Mouse (Mus musculus) C2C12 (cell line): ENCODE results near the gene Rpusd3. TPM values are rescaled to one million over a fixed set of nuclear protein-coding genes. Genes with fewer than 3 reads are reported as not detected.

Experiments
- H3K27me3 ChIP-seq: one replicate; pipeline ENCODE4 v1.6.1; 2011; ENCODE audit not compliant: control insufficient read depth, insufficient read depth, insufficient read length
- H3K36me3 ChIP-seq: one replicate; pipeline ENCODE4 v1.6.1; 2011; ENCODE audit not compliant: control insufficient read depth, insufficient read depth
- H3K4me3 ChIP-seq: one replicate; pipeline ENCODE4 v1.5.1; 2011; ENCODE audit warnings: mild to moderate bottlenecking, control low read depth; ENCODE audit not compliant: poor library complexity, insufficient read depth, severe bottlenecking
- H3K79me2 ChIP-seq: one replicate; pipeline ENCODE4 v1.6.1; 2011; ENCODE audit not compliant: control insufficient read depth, insufficient read depth
- H3K79me3 ChIP-seq: one replicate; pipeline ENCODE4 v1.6.1; 2011; ENCODE audit warnings: low read depth, control low read depth
- H3ac ChIP-seq: one replicate; pipeline ENCODE3; 2011; ENCODE audit warnings: low read depth; ENCODE audit not compliant: control insufficient read depth, insufficient read length
- CEBPB ChIP-seq: IDR thresholded peaks from one replicate; pipeline ENCODE4 v1.6.1; 2011; ENCODE audit warnings: low read depth, mild to moderate bottlenecking, control low read depth, moderate library complexity
- CTCF ChIP-seq: IDR thresholded peaks from one replicate; pipeline ENCODE4 v1.5.1; 2011; ENCODE audit not compliant: control insufficient read depth, insufficient read depth, insufficient read length
- FOSL1 ChIP-seq: IDR thresholded peaks from one replicate; pipeline ENCODE4 v1.8.0; 2011; ENCODE audit warnings: mild to moderate bottlenecking, low read length; ENCODE audit not compliant: poor library complexity, insufficient read depth, severe bottlenecking
- MAX ChIP-seq: IDR thresholded peaks from one replicate; pipeline ENCODE4 v1.6.1; 2011; ENCODE audit warnings: mild to moderate bottlenecking, control low read depth
- MYOD1 ChIP-seq: IDR thresholded peaks from one replicate; pipeline ENCODE4 v1.6.1; 2011; ENCODE audit warnings: low read depth; ENCODE audit not compliant: control insufficient read depth, insufficient read length
- MYOG ChIP-seq: IDR thresholded peaks from one replicate; pipeline ENCODE4 v1.6.1; 2011; ENCODE audit not compliant: control insufficient read depth, insufficient read length; ENCODE audit errors: extremely low read depth
- USF1 ChIP-seq: IDR thresholded peaks from one replicate; pipeline ENCODE4 v1.6.1; 2011; ENCODE audit warnings: low read depth, mild to moderate bottlenecking, control low read depth, moderate library complexity
- microRNA-seq: library from miRNA; unstranded; fragments of <30 nt; microRNA quantifications from one replicate; pipeline ENCODE4, GENCODE M21; 2019; ENCODE audit warnings: borderline microRNAs expressed
- polyA plus RNA-seq: library from polyadenylated mRNA; unstranded; fragments of >200 nt; fragmentation: generic; extraction: Trizol; gene quantifications from one replicate; pipeline ENCODE4 v1.2.1, GENCODE M21; 2012; ENCODE audit warnings: missing spikeins

Gene Rpusd3
- polyA plus RNA-seq, 1 experiment: 8.8 TPM

DNA sequence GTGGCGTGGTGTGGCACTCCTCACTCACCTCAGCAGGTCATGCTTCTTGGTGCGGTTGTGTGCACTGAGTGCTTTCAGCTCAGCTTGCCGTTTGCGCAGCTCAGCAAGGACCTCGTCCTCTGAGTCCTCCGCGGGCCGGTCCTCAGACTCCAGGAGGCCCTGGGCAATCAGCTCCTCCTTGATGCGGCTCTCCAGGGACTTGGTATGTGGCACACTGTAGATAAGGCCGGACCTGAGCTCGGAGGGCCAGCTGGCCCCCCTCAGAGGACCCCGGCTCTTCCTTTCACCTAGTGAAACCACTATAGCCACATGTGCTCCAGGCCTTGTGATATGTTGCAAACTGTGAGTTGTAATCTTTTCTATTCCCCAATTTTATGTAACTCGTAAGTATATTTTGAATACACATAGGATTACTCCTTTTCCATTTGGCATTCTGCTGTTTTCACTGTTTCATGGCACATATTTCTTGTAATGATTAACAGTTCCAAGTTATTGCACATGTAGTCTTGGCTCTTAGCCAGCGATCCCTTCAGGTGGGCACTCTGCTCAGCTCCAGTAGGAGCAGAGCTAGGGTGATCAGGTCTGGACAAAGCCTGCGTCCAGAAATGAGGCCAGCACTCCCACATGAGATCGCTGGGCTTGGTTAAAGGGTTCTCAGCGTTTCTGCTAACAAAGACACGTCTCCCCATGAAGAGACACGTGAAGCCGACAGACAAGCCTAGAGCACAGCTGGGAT is 48.8 kb downstream of the Rpusd3 start:
- no peak for TF ChIP-seq CTCF
- no peak for TF ChIP-seq USF1
- no peak for TF ChIP-seq MAX
- no peak for TF ChIP-seq CEBPB
- TF ChIP-seq MYOG: no peak
- TF ChIP-seq FOSL1: no peak
- TF ChIP-seq MYOD1: no peak
- no peak overlapping the region for H3K4me3 ChIP-seq
- no peaks in the 10 kb centered on the region for H3K79me3 ChIP-seq
- no peaks in the 10 kb centered on the region for H3K27me3 ChIP-seq
- peaks cover 23% of the 10 kb centered on the region for H3K36me3 ChIP-seq
- no peak overlapping the region for H3ac ChIP-seq
- H3K79me2 ChIP-seq: no peaks in the 10 kb centered on the region

DNA sequence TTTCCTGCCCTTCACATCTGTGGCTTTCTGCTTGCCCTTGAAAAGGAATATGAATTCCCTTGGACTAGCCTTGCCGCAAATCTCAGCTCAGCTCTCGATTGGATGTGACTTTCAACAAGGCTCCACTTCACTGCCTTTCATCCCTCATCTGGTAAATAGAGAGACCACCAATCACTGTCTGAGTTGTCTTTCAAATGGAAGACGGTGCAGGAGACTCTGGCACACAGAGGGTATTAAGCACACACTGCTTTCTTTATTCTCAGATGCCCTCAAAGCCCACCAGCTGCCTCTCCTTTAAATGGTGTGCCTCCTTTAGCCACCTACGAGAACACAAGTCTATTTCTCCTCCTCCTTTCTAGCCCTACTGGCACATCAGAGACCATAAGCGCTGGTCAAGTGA is 50.6 kb downstream of the Rpusd3 start:
- peaks cover 16% of the 10 kb centered on the region for H3K36me3 ChIP-seq
- no peak overlapping the region for H3K4me3 ChIP-seq

DNA sequence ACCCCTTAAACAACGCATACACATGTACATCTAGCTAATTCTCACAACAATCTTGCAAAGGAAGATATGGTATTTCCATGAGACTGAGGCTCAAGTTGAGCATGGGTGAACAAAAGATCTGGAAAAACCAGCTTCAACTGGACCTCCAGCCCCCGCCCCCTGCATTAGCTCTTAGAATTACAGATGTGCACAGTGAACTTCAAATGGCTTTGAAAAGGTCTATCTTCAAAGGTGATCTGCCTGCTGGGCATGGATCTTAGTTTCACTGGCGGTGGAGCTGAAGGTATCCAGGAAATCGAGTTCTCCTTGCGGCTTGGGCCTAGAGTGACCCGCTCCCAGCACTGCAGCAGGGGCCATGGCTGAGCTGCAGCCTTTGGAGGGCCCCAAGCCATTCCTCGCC is 51.0 kb downstream of the Rpusd3 start:
- Histone ChIP-seq H3K27me3 (no peaks in the 10 kb centered on the region), H3K36me3 (peaks cover 15% of the 10 kb centered on the region)

More for the DNA sequence above, 50.6 kb downstream of the Rpusd3 start:
- Histone ChIP-seq H3K27me3 (no peaks in the 10 kb centered on the region), H3K79me2 (no peaks in the 10 kb centered on the region), H3K79me3 (no peaks in the 10 kb centered on the region), H3ac (no peak overlapping the region)
- TF ChIP-seq CEBPB (no peak), CTCF (no peak), FOSL1 (no peak), USF1 (no peak), MYOG (no peak), MAX (no peak), MYOD1 (no peak)

DNA sequence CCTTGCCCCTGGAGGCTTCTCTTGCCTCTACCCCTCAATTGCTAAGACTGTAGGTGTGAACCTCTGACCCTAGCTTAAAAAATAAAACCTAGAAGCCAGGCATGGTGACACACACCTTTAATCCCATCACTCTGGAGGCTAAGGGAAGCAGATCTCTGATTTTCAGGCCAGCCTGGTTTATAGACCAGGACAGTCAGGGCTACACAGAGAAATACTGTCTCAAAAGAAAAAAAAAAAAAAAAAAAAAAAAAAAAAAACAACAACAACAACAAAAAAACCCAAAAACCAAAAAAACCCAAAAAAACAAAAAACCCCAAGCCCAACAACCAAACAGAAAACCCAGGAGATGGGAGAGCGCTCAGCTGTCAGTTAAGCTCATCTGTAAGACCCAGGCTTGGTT is 51.6 kb downstream of the Rpusd3 start:
- H3K79me2 ChIP-seq: no peaks in the 10 kb centered on the region
- no peaks in the 10 kb centered on the region for H3K79me3 ChIP-seq
- H3K4me3 ChIP-seq: no peak overlapping the region
- no peak for TF ChIP-seq MYOG
- TF ChIP-seq CTCF: no peak
- no peak for TF ChIP-seq MAX
- no peak for TF ChIP-seq USF1
- no peak for TF ChIP-seq CEBPB
- TF ChIP-seq MYOD1: no peak
- H3ac ChIP-seq: no peak overlapping the region
- H3K27me3 ChIP-seq: no peaks in the 10 kb centered on the region
- H3K36me3 ChIP-seq: peaks cover 15% of the 10 kb centered on the region

More for the DNA sequence above, 51.0 kb downstream of the Rpusd3 start:
- Histone ChIP-seq H3K79me2 (no peaks in the 10 kb centered on the region), H3K4me3 (no peak overlapping the region), H3ac (no peak overlapping the region), H3K79me3 (no peaks in the 10 kb centered on the region)
- TF ChIP-seq USF1: no peak
- TF ChIP-seq MYOG: no peak
- TF ChIP-seq MAX: no peak
- TF ChIP-seq CEBPB: no peak
- no peak for TF ChIP-seq FOSL1
- TF ChIP-seq CTCF: no peak
- no peak for TF ChIP-seq MYOD1

DNA sequence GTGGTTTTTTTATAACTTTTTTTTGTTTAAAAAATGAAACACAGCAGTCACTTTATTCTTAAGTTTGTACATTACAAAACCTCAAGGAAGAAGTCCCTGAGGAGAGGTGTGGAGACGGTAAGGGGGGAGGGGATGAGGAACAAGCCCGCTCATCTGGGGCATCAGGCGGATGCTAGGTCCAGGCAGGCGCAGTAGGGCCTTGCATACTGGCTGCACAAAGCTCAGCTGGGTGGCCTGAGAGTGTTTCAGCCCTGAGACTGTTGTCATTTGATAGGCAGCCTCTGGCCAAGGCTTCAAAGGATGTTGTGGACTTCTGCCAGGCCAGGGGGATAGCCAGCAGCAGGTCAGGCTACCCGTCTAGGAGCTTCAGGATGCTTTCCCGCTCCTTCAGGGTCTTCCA is 52.5 kb downstream of the Rpusd3 start:
- Histone ChIP-seq H3ac (no peak overlapping the region), H3K4me3 (no peak overlapping the region), H3K79me2 (no peaks in the 10 kb centered on the region), H3K79me3 (no peaks in the 10 kb centered on the region), H3K27me3 (no peaks in the 10 kb centered on the region), H3K36me3 (peaks cover 10% of the 10 kb centered on the region)
- no peak for TF ChIP-seq MYOG

Small RNAs within 50 kb of the gene (microRNA-seq; reads per million reads assigned to microRNA genes)
- not detected for gene Gm24387

Other genes starting within 250 kb of the Rpusd3 start
- 0.18 TPM for gene Lhfpl4, start 224.0 kb downstream of the Rpusd3 start, polyA plus RNA-seq
- 19.5 TPM for gene Mtmr14, start 181.5 kb downstream of the Rpusd3 start, polyA plus RNA-seq
- gene Cpne9, start 137.0 kb downstream of the Rpusd3 start, polyA plus RNA-seq: 0.01 TPM
- gene Brpf1, start 112.2 kb downstream of the Rpusd3 start, polyA plus RNA-seq: 16.1 TPM
- gene Ogg1, start 92.4 kb downstream of the Rpusd3 start, polyA plus RNA-seq: 18.5 TPM
- 43.2 TPM for gene Camk1, start 75.4 kb downstream of the Rpusd3 start, polyA plus RNA-seq
- 31.7 TPM for gene Tada3, start 41.5 kb downstream of the Rpusd3 start, polyA plus RNA-seq
- gene Arpc4, start 41.2 kb downstream of the Rpusd3 start, polyA plus RNA-seq: 364 TPM
- gene Ttll3, start 30.1 kb downstream of the Rpusd3 start, polyA plus RNA-seq: 1.6 TPM
- not detected for gene Cidec, start 16.4 kb upstream of the Rpusd3 start, polyA plus RNA-seq
- 76.4 TPM for gene Jagn1, start 23.2 kb upstream of the Rpusd3 start, polyA plus RNA-seq
- not detected for gene Il17re, start 39.1 kb upstream of the Rpusd3 start, polyA plus RNA-seq
- gene Il17rc, start 52.1 kb upstream of the Rpusd3 start, polyA plus RNA-seq: 36.2 TPM
- gene Creld1, start 64.0 kb upstream of the Rpusd3 start, polyA plus RNA-seq: 16.4 TPM
- gene Prrt3, start 82.6 kb upstream of the Rpusd3 start, polyA plus RNA-seq: 0.04 TPM
- 68.3 TPM for gene Emc3, start 112.3 kb upstream of the Rpusd3 start, polyA plus RNA-seq
- gene Fancd2, start 112.3 kb upstream of the Rpusd3 start, polyA plus RNA-seq: 4.8 TPM
- 0.07 TPM for gene Fancd2os, start 181.4 kb upstream of the Rpusd3 start, polyA plus RNA-seq
- gene Brk1, start 185.4 kb upstream of the Rpusd3 start, polyA plus RNA-seq: 200 TPM
- 13.6 TPM for gene Vhl, start 204.6 kb upstream of the Rpusd3 start, polyA plus RNA-seq
- 45.9 TPM for gene Irak2, start 219.1 kb upstream of the Rpusd3 start, polyA plus RNA-seq